Mouse (Mus musculus) bone marrow macrophage, adult 2 months (primary cell): Measurements from ENCODE around the gene Rassf5.
A peak's percentile ranks its signal among the peaks of the same experiment; 100 is the strongest.

Experiments
- CTCF ChIP-seq: IDR thresholded peaks from 2 replicates; pipeline ENCODE4 v1.5.1; 2012; ENCODE audit warnings: low read depth, mild to moderate bottlenecking, low read length, moderate library complexity
- POLR2A ChIP-seq: IDR thresholded peaks from 2 replicates; pipeline ENCODE4 v1.6.1; 2012; ENCODE audit warnings: mild to moderate bottlenecking, low read depth, low read length, borderline replicate concordance

GRCm38 (mm10) chr1:131269797-131270578 lies 24.9 kb upstream of the Rassf5 start:
- no peak for TF ChIP-seq POLR2A
- peak; percentile 94 for TF ChIP-seq CTCF
